Mouse (Mus musculus) layer of hippocampus, postnatal 10 days (tissue): ENCODE measurements at regions not wholly inside any gene's neighbourhood (a gene's known extent, or its start where the extent isn't known, plus 50 kb on each side); places are given as distances from the start of the nearest gene placed in this dataset.

ENCODE experiments used
- DNase-seq, 2 experiments: peaks; one replicate each; pipeline ENCODE4 v3.0.0; 2021; ENCODE audit warnings: low spot score in 2 of 2

- DNase-seq = no peak
Observed at GRCm38 (mm10) chr2:178710001-178710400, 279.7 kb downstream of the Cdh26 start.

- DNase-seq = no peak
Observed at GRCm38 (mm10) chr2:178711587-178712080, 281.3 kb downstream of the Cdh26 start.

GRCm38 (mm10) chr2:178712391-178712892 is 282.1 kb downstream of the Cdh26 start:
- DNase-seq = no peak

GRCm38 (mm10) chr2:178715500-178716245 is 285.3 kb downstream of the Cdh26 start:
- no peak for DNase-seq

GRCm38 (mm10) chr2:178718048-178718447 is 287.7 kb downstream of the Cdh26 start:
- DNase-seq = no peak

GRCm38 (mm10) chr2:178723455-178723854 is 293.1 kb downstream of the Cdh26 start:
- DNase-seq = no peak

- DNase-seq = no peak
Observed at GRCm38 (mm10) chr2:178724228-178724627, 293.9 kb downstream of the Cdh26 start.

- peak in 1 of 2 experiments; percentile 19 for DNase-seq
Observed at GRCm38 (mm10) chr2:178727930-178728793, 297.8 kb downstream of the Cdh26 start.

GRCm38 (mm10) chr2:178728794-178729120 is 298.4 kb downstream of the Cdh26 start:
- no peak for DNase-seq

GRCm38 (mm10) chr2:178735099-178735498 is 304.8 kb downstream of the Cdh26 start:
- DNase-seq = no peak

GRCm38 (mm10) chr2:178744617-178745016 is 314.3 kb downstream of the Cdh26 start:
- no peak for DNase-seq

GRCm38 (mm10) chr2:178745296-178746015 is 315.1 kb downstream of the Cdh26 start:
- DNase-seq = no peak

GRCm38 (mm10) chr2:178751247-178751646 is 320.9 kb downstream of the Cdh26 start:
- no peak for DNase-seq

- peak; percentile 79 to 84 for DNase-seq
Observed at GRCm38 (mm10) chr2:178758366-178758765, 328.0 kb downstream of the Cdh26 start.

GRCm38 (mm10) chr2:178768526-178768925 is 338.2 kb downstream of the Cdh26 start:
- no peak for DNase-seq

GRCm38 (mm10) chr2:178769001-178769400 is 338.7 kb downstream of the Cdh26 start:
- DNase-seq = no peak

- DNase-seq = peak in 1 of 2 experiments; percentile 14
Observed at GRCm38 (mm10) chr2:178771435-178771834, 341.1 kb downstream of the Cdh26 start.

GRCm38 (mm10) chr2:178771881-178772280 is 341.6 kb downstream of the Cdh26 start:
- DNase-seq = no peak

GRCm38 (mm10) chr2:178784822-178785589 is 354.7 kb downstream of the Cdh26 start:
- no peak for DNase-seq

- DNase-seq = no peak
Observed at GRCm38 (mm10) chr2:178785843-178786242, 355.5 kb downstream of the Cdh26 start.

GRCm38 (mm10) chr2:178795841-178796240 is 365.5 kb downstream of the Cdh26 start:
- no peak for DNase-seq
